Mouse (Mus musculus): Measurements from ENCODE around the gene Ccno. TPM values are rescaled to one million over a fixed set of nuclear protein-coding genes. Genes with fewer than 3 reads are reported as not detected.
A peak's percentile ranks its signal among the peaks of the same experiment; 100 is the strongest.

Gene Ccno
- total RNA-seq, 1 experiment, result 10.8 TPM

GRCm38 (mm10) chr13:112996407-112996806 is 8.8 kb downstream of the Ccno start:
- TF ChIP-seq ZNF384 (IDR thresholded peaks at IDR 0.05; ENCODE audit: low read depth, low read length) (no peak), ZC3H11A (IDR thresholded peaks at IDR 0.05; ENCODE audit: borderline replicate concordance, low read depth, low read length) (no peak), HCFC1 (IDR thresholded peaks at IDR 0.05; ENCODE audit: borderline replicate concordance, insufficient read depth, low read length) (no peak), CHD2 (IDR thresholded peaks at IDR 0.05; ENCODE audit: low read depth, low read length) (no peak), MAFK (IDR thresholded peaks at IDR 0.05; ENCODE audit: insufficient read depth, low read depth, low read length) (no peak)
- Histone ChIP-seq H3K36me3 (ENCODE audit: control insufficient read depth, insufficient read depth, low read length, poor library complexity, severe bottlenecking) (no peaks in the 10 kb centered on the region), H3K9ac (ENCODE audit: insufficient read depth, low read depth, low read length, poor library complexity, severe bottlenecking) (no peak overlapping the region), H3K4me1 (ENCODE audit: control insufficient read depth in 2 of 2, insufficient read depth in 2 of 2, low read length in 2 of 2, poor library complexity in 1 of 2) (no peaks in the 10 kb centered on the region; a peak in 1 of 4 replicates), H3K4me3 (ENCODE audit: insufficient read depth in 1 of 2, low read depth in 1 of 2, low read length in 2 of 2, poor library complexity in 1 of 2, severe bottlenecking in 1 of 2) (no peak overlapping the region), H3K9me3 (ENCODE audit: control insufficient read depth, insufficient read depth, low read depth, low read length) (no peaks in the 10 kb centered on the region), H3K27ac (ENCODE audit: insufficient read depth, low read depth, low read length, poor library complexity, severe bottlenecking) (no peak overlapping the region)
- no peak for DNase-seq (ENCODE audit: low read depth, low spot score)
- in situ Hi-C loops (cut with MboI; ENCODE audit: low sequenced_read_pairs in 2 of 2, unreplicated experiment in 2 of 2), result no loop called here

GRCm38 (mm10) chr13:112997369-112997768 is 9.8 kb downstream of the Ccno start:
- no peak overlapping the region for H3K9ac ChIP-seq (ENCODE audit: insufficient read depth, low read depth, low read length, poor library complexity, severe bottlenecking)
- DNase-seq (ENCODE audit: low read depth, low spot score), result no peak
- no peak overlapping the region for H3K4me3 ChIP-seq (ENCODE audit: insufficient read depth in 1 of 2, low read depth in 1 of 2, low read length in 2 of 2, poor library complexity in 1 of 2, severe bottlenecking in 1 of 2)
- no peaks in the 10 kb centered on the region for H3K9me3 ChIP-seq (ENCODE audit: control insufficient read depth, insufficient read depth, low read depth, low read length)
- no peak overlapping the region for H3K27ac ChIP-seq (ENCODE audit: insufficient read depth, low read depth, low read length, poor library complexity, severe bottlenecking)
- no peaks in the 10 kb centered on the region; a peak in 1 of 4 replicates for H3K4me1 ChIP-seq (ENCODE audit: control insufficient read depth in 2 of 2, insufficient read depth in 2 of 2, low read length in 2 of 2, poor library complexity in 1 of 2)
- no peaks in the 10 kb centered on the region for H3K36me3 ChIP-seq (ENCODE audit: control insufficient read depth, insufficient read depth, low read length, poor library complexity, severe bottlenecking)
- no peak for TF ChIP-seq HCFC1 (IDR thresholded peaks at IDR 0.05; ENCODE audit: borderline replicate concordance, insufficient read depth, low read length)
- TF ChIP-seq MAFK (IDR thresholded peaks at IDR 0.05; ENCODE audit: insufficient read depth, low read depth, low read length), result no peak
- TF ChIP-seq ZNF384 (IDR thresholded peaks at IDR 0.05; ENCODE audit: low read depth, low read length), result no peak
- TF ChIP-seq ZC3H11A (IDR thresholded peaks at IDR 0.05; ENCODE audit: borderline replicate concordance, low read depth, low read length), result no peak
- TF ChIP-seq CHD2 (IDR thresholded peaks at IDR 0.05; ENCODE audit: low read depth, low read length), result no peak
- in situ Hi-C loops (cut with MboI; ENCODE audit: low sequenced_read_pairs in 2 of 2, unreplicated experiment in 2 of 2), result no loop called here

GRCm38 (mm10) chr13:112998427-112999201 is 11.0 kb downstream of the Ccno start:
- H3K4me3 ChIP-seq (ENCODE audit: insufficient read depth in 1 of 2, low read depth in 1 of 2, low read length in 2 of 2, poor library complexity in 1 of 2, severe bottlenecking in 1 of 2), result peak overlapping the region; percentile 53 to 54
- peak overlapping the region; percentile 12; the same call in 1 of the 2 replicates for H3K9ac ChIP-seq (ENCODE audit: insufficient read depth, low read depth, low read length, poor library complexity, severe bottlenecking)
- in situ Hi-C loops (cut with MboI; ENCODE audit: low sequenced_read_pairs in 2 of 2, unreplicated experiment in 2 of 2), result no loop called here
- H3K4me1 ChIP-seq (ENCODE audit: control insufficient read depth in 2 of 2, insufficient read depth in 2 of 2, low read length in 2 of 2, poor library complexity in 1 of 2), result no peaks in the 10 kb centered on the region
- no peak overlapping the region for H3K27ac ChIP-seq (ENCODE audit: insufficient read depth, low read depth, low read length, poor library complexity, severe bottlenecking)
- no peaks in the 10 kb centered on the region for H3K9me3 ChIP-seq (ENCODE audit: control insufficient read depth, insufficient read depth, low read depth, low read length)
- no peak for TF ChIP-seq CHD2 (IDR thresholded peaks at IDR 0.05; ENCODE audit: low read depth, low read length)
- no peak for TF ChIP-seq HCFC1 (IDR thresholded peaks at IDR 0.05; ENCODE audit: borderline replicate concordance, insufficient read depth, low read length)
- no peak for TF ChIP-seq MAFK (IDR thresholded peaks at IDR 0.05; ENCODE audit: insufficient read depth, low read depth, low read length)
- TF ChIP-seq ZC3H11A (IDR thresholded peaks at IDR 0.05; ENCODE audit: borderline replicate concordance, low read depth, low read length), result no peak
- no peak for TF ChIP-seq ZNF384 (IDR thresholded peaks at IDR 0.05; ENCODE audit: low read depth, low read length)
- DNase-seq (ENCODE audit: low read depth, low spot score), result no peak
- H3K36me3 ChIP-seq (ENCODE audit: control insufficient read depth, insufficient read depth, low read length, poor library complexity, severe bottlenecking), result no peaks in the 10 kb centered on the region

GRCm38 (mm10) chr13:113000090-113000489 is 12.5 kb downstream of the Ccno start:
- H3K27ac ChIP-seq (ENCODE audit: insufficient read depth, low read depth, low read length, poor library complexity, severe bottlenecking), result no peak overlapping the region
- H3K9ac ChIP-seq (ENCODE audit: insufficient read depth, low read depth, low read length, poor library complexity, severe bottlenecking), result no peak overlapping the region
- no peaks in the 10 kb centered on the region for H3K36me3 ChIP-seq (ENCODE audit: control insufficient read depth, insufficient read depth, low read length, poor library complexity, severe bottlenecking)
- H3K4me1 ChIP-seq (ENCODE audit: control insufficient read depth in 2 of 2, insufficient read depth in 2 of 2, low read length in 2 of 2, poor library complexity in 1 of 2), result no peaks in the 10 kb centered on the region
- TF ChIP-seq CHD2 (IDR thresholded peaks at IDR 0.05; ENCODE audit: low read depth, low read length), result no peak
- no peak for TF ChIP-seq MAFK (IDR thresholded peaks at IDR 0.05; ENCODE audit: insufficient read depth, low read depth, low read length)
- no peak overlapping the region for H3K4me3 ChIP-seq (ENCODE audit: insufficient read depth in 1 of 2, low read depth in 1 of 2, low read length in 2 of 2, poor library complexity in 1 of 2, severe bottlenecking in 1 of 2)
- in situ Hi-C loops (cut with MboI; ENCODE audit: low sequenced_read_pairs in 2 of 2, unreplicated experiment in 2 of 2), result no loop called here
- no peaks in the 10 kb centered on the region for H3K9me3 ChIP-seq (ENCODE audit: control insufficient read depth, insufficient read depth, low read depth, low read length)
- no peak for DNase-seq (ENCODE audit: low read depth, low spot score)

Data from ES-E14 (cell line).